ENCODE assay signal across 25 mouse cellular contexts in the genomic region with DNA sequence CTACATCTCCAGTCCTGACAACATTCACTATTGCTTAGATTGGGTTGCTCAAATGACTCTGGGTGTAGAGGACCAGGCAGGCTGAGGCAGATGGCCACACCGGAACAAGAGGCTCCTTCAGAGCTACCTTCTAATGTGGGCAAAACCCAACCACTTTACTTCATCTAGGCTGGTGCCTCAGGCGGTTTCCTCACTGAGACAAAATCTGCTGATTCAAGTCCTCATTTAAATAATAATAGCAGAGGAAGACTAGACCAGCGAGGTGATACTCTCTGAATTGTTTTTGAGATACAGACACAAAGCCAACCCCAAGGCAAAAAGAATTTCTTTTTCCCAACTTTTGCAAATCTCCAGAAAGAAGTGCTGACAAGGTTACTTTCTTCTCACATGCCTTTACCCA. TPM values are rescaled to one million over a fixed set of nuclear protein-coding genes. Genes with fewer than 3 reads are reported as not detected.
"Had no signal": no experiment of that assay in that cellular context is flagged by ENCODE, and none has a peak within 500 bp of the region (broad histone marks: within the 10 kb centered on the region; RNA-seq: fewer than 3 reads in every experiment).

No protein-coding gene starts in this region.

- H3K9ac ChIP-seq: neural tube, embryonic 13.5 days; neural tube, embryonic 15.5 days; stomach, embryonic 15.5 days had no signal

- H3K9me3 ChIP-seq: neural tube, embryonic 13.5 days; neural tube, embryonic 15.5 days; stomach, embryonic 15.5 days had no signal

- H3K4me2 ChIP-seq: neural tube, embryonic 13.5 days; neural tube, embryonic 15.5 days; stomach, embryonic 15.5 days had no signal

- H3K36me3 ChIP-seq: neural tube, embryonic 13.5 days; neural tube, embryonic 15.5 days; stomach, embryonic 15.5 days had no signal

- H3K27ac ChIP-seq: neural tube, embryonic 13.5 days; neural tube, embryonic 15.5 days; stomach, embryonic 15.5 days; stomach, postnatal 0 days had no signal

- H3K4me3 ChIP-seq: neural tube, embryonic 13.5 days; neural tube, embryonic 15.5 days; stomach, embryonic 15.5 days had no signal

- DNase-seq: retina, postnatal 1 day; right cerebral cortex, adult 18-20 months; right cerebral cortex, postnatal 14 days; right cerebral cortex, postnatal 25 days; right cerebral cortex, postnatal 4 days; spleen, adult 18-20 months; thymus, adult 18-20 months; thymus, adult 2 months; thymus, postnatal 14 days; thymus, postnatal 25 days; thymus, postnatal 36 days; thymus, postnatal 4 days had no signal

- H3K4me1 ChIP-seq: neural tube, embryonic 13.5 days; neural tube, embryonic 15.5 days; stomach, embryonic 15.5 days had no signal

- H3K27me3 ChIP-seq: neural tube, embryonic 13.5 days; neural tube, embryonic 15.5 days; stomach, embryonic 15.5 days had no signal

RNA-seq across cellular contexts. Expression of a gene that starts 10.5 kb away (rescaled TPM):
- polyA plus RNA-seq: small intestine, adult 2 months had no signal

RNA-seq across cellular contexts. Expression of a gene that starts 36.9 kb away (rescaled TPM):
- total RNA-seq: neutrophil, adult 5-6 weeks had no signal
- polyA plus RNA-seq: neural tube, embryonic 13.5 days; neural tube, embryonic 14.5 days; neural tube, embryonic 15.5 days; small intestine, adult 2 months; spleen, adult 2 months; stomach, embryonic 14.5 days; stomach, embryonic 15.5 days; stomach, embryonic 16.5 days; stomach, postnatal 0 days; testis, adult 2 months; thymus, adult 2 months; thymus, postnatal 0 days; urinary bladder, adult 2 months had no signal

RNA-seq across cellular contexts. Expression of a gene that starts 38.2 kb away (rescaled TPM):
- total RNA-seq: neutrophil, adult 5-6 weeks had no signal
- polyA plus RNA-seq: neural tube, embryonic 13.5 days; neural tube, embryonic 14.5 days; neural tube, embryonic 15.5 days; small intestine, adult 2 months; spleen, adult 2 months; stomach, embryonic 14.5 days; testis, adult 2 months had no signal
